Mouse (Mus musculus) liver, embryonic 18 days (tissue): ENCODE data around the gene Taf5l. TPM values are rescaled to one million over a fixed set of nuclear protein-coding genes. Genes with fewer than 3 reads are reported as not detected.

Experiments used
- polyA plus RNA-seq: library from polyadenylated mRNA; depleted of rRNA; stranded (reverse); fragments of >200 nt; gene quantifications from 2 replicates; pipeline ENCODE4 v1.2.3, GENCODE M21; 2012; rRNA removed

The Taf5l gene
- polyA plus RNA-seq: 15.9 and 16.6 TPM in 2 replicates

DNA sequence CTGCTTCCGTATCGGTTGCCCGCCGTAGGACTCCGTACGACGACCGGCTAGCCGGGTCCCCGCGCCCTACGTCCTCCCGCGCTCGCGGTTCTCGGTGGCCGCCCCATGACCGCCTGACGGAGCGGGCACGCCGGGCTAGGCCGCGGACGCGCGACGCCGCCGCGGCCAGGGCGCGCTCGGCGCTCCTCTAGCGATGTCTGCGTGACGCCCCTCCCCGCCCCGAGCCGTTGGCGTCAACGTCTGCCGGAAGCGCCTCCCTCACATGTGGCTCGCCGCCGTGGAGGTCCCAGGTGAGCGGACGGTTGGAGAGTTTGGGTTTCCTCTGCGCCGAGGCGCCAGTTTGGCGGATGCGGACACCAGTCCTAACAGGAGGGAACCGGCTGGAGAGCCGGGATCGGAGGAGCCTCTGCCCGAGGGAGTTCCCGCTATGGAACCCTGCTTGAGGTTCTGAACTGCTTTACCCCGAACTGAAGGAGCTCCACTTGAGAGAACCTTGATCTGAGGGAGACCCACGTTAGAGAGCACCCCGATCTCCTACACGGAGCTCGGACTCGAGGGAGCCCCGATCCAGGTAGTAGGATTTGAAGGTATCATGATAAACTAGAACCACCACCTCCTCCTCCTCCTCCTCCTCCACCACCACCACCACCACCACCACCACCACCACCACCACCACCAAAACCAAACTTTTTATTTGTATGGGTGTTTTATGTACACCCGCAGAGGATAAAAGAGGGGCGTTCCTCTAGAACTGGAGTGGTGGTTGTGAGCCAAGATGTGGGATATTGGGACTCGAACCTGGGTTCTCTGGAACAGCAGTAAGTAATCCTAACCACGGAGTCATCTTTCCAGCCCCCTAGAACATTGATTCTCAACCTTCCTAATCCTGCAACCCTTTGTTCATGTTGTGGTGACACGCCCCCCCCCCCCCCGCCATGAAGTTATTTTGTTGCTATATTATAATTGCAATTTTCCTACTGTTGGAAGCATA is at the start of gene Taf5l, which contains the start of gene Urb2:
Gene Taf5l, minus strand, starts transcription at position 161 of the 991 bp plus-strand sequence.
Gene Urb2, plus strand, starts transcription at position 272 of the 991 bp plus-strand sequence.

DNA sequence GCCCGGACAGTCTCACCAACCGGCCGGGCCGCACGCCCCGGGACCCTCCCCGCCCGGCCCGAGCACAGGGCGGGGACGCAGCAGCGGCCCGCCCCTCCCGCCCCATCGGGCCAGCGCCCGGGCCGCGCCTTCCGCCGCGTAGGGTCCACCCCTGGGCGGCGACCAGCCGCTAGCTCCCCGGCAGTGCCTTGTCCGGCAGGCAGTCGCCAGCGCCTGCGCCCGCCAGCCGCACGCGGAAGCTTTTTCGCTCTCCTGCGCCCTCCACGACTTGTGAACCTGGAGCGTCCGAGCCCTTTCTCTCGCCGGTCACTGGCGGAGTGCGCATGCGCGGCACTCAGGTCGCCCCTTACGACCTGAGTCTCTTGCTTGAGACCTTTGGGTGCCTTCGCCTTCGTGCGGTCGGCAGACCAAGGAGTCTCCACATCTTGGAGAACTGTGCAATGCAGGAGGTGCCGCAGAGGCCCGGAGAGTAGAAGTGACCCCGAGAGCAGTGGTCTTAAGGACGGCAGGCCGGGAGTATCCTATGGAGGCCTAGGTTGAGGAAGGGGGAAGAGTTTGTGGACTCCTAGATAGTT is 38.3 kb downstream of the Taf5l start, which contains the start of gene Abcb10:
Gene Abcb10, minus strand, starts transcription at position 297 of the 575 bp plus-strand sequence.

DNA sequence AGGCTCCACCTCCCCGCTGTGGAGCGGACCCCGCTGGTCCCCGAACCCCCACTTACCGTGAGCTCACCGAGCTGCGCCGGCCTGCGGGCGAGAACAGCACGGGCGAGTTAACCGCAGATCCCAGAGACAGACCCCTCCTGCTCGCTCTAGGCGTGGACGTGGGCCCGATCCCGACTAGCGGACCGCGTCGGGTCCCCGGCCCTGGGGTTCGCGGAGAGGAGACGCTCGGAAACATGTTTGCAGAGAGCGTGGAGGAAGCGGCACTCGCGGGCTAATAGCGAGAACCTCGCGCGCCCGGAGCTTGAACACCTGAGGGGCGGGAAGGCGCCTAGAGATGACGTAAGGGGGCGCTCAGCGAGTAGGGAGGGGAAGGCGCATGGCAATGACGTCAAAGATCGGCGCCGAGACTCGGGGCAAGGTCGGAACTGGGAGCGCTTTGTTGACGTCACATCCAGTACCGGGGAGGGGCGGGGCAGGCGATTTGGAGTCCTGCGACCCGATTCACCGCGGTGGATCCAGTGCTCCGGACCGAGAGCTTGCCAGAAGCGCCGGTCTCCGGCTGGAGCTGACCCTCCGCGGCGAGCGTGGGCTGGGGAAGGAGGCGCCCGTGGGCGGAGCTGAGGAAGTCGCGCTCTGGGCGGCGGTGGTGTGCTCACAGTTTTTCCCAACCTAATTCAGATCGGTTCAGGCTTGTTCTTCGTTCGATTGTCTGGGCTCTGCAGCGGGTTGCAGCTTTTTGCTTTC is 72.1 kb downstream of the Taf5l start, which contains the start of gene Nup133:
Gene Nup133, minus strand, starts transcription at position 324 of the 744 bp plus-strand sequence.

Other genes starting within 250 kb of the Taf5l start
- 23.9 and 28.6 TPM in 2 replicates for gene Rab4a, start 215.4 kb downstream of the Taf5l start, polyA plus RNA-seq
- 2.0 and 2.1 TPM in 2 replicates for gene Ccsap, start 161.2 kb downstream of the Taf5l start, polyA plus RNA-seq
- gene Acta1, start 126.6 kb downstream of the Taf5l start, polyA plus RNA-seq: 0.89 and 4.7 TPM in 2 replicates
- gene Nup133, start 72.1 kb downstream of the Taf5l start, polyA plus RNA-seq: 8.7 and 9.0 TPM in 2 replicates
- gene Abcb10, start 38.3 kb downstream of the Taf5l start, polyA plus RNA-seq: 41.5 and 42.0 TPM in 2 replicates
- gene Urb2, start 111 bp upstream of the Taf5l start, polyA plus RNA-seq: 2.9 and 3.6 TPM in 2 replicates
- 7.8 and 9.3 TPM in 2 replicates for gene Galnt2, start 210.0 kb upstream of the Taf5l start, polyA plus RNA-seq